Mouse (Mus musculus) left cerebral cortex, postnatal 36 days (tissue): ENCODE results near the gene Fam208a. TPM values are rescaled to one million over a fixed set of nuclear protein-coding genes. Genes with fewer than 3 reads are reported as not detected.

Source experiments
- microRNA-seq: library from miRNA; unstranded; fragments of <30 nt; microRNA quantifications from one replicate; pipeline ENCODE4 v1.2.0, GENCODE M21; 2022
- total RNA-seq, 2 experiments: library from RNA; stranded (reverse); gene quantifications; 2 replicates each; pipeline ENCODE4 v1.2.3; 2021

Fam208a gene
- total RNA-seq, 2 experiments from 2014 or later: 24.2 to 35.6 TPM

Small RNA genes lying within 50 kb of the gene (microRNA-seq; reads per million reads assigned to microRNA genes)
- not detected for gene Gm23633

Other genes with a start within 250 kb of the Fam208a start
- 10 to 100 TPM; 11.7 to 17.3 TPM for gene Ccdc66, start 79.6 kb downstream of the Fam208a start, total RNA-seq
- gene Erc2, start 193.6 kb downstream of the Fam208a start, total RNA-seq: 100 to 1,000 TPM; 202 to 240 TPM